Mouse (Mus musculus): ENCODE measurements around the gene Gm10282. TPM values are rescaled to one million over a fixed set of nuclear protein-coding genes. Genes with fewer than 3 reads are reported as not detected.

Gene Gm10282
- polyA plus RNA-seq, 1 experiment = 6.4 TPM

GRCm38 (mm10) chr8:72300654-72301400 is 4.2 kb downstream of the Gm10282 start:
- DNase-seq (ENCODE audit: extremely low spot score in 1 of 2, low spot score in 1 of 2) = no peak

DNA sequence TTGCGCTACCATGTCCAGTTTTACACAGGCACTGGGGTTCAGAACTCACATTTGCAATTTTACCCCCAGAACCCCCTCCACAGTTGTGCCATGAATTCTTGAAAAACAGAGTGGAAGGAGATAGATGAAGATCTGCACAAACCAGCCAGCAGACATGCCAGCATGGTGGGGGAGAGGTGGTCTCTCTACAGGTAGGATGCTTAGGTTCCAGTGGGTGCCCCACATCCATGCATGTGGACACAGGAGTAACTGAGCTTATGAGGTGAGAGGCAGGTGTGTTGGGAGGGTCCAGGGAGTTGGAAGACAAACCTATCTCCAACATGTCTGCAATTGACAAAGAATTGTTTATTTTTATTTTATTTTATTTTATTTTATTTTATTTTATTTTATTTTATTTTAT is 6.1 kb downstream of the Gm10282 start:
- no peak for DNase-seq (ENCODE audit: extremely low spot score in 1 of 2, low spot score in 1 of 2)

GRCm38 (mm10) chr8:72296561-72296960 is 8.5 kb downstream of the Gm10282 start:
- DNase-seq (ENCODE audit: extremely low spot score in 1 of 2, low spot score in 1 of 2) = no peak

DNA sequence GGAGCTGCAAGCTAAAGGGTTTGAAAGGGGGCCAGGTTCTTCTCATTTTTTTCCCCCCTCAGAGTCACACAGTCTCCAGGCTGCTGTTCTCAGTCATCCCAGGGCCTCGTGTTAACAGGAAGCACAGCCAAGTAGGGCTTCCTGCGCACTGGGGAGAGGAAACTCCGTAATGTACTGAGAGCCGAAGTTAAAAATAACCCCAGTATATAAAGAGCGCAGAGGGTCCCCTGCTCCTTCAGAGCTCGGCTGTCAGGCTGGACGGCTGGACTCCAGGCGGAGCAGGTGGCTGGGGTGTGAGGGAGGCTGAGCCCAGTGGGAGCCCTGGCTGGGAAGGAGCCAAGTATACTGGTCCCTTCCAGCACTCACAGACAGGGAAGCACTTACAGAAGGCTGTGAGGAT is 9.4 kb downstream of the Gm10282 start:
- peak; percentile 55 to 63 for DNase-seq (ENCODE audit: extremely low spot score in 1 of 2, low spot score in 1 of 2)

DNA sequence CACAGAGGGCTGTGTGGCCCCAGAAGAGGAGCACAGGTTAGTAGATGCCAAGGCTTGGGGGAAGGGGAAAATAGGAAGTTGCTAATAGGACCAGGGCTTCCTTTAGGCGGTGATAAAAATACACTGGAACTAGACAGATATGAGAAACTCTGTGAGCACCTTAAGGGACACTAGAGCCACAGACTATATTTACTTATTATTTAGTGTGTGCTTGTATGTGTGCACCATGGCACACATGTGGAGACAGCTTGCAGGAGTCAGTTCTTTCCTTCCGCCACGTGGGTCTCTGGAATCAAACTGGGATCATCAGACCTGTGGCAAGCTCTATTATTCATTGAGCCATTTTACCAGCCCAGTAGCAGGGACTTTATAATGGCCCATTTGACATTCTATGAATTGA is 9.9 kb downstream of the Gm10282 start:
- DNase-seq (ENCODE audit: extremely low spot score in 1 of 2, low spot score in 1 of 2) = no peak

GRCm38 (mm10) chr8:72293309-72293708 is 11.8 kb downstream of the Gm10282 start:
- DNase-seq (ENCODE audit: extremely low spot score in 1 of 2, low spot score in 1 of 2) = no peak

GRCm38 (mm10) chr8:72291104-72291503 is 14.0 kb downstream of the Gm10282 start:
- no peak for DNase-seq (ENCODE audit: extremely low spot score in 1 of 2, low spot score in 1 of 2)

- no peak for DNase-seq (ENCODE audit: extremely low spot score in 1 of 2, low spot score in 1 of 2)
Measured at GRCm38 (mm10) chr8:72289051-72289450, 16.0 kb downstream of the Gm10282 start.

DNA sequence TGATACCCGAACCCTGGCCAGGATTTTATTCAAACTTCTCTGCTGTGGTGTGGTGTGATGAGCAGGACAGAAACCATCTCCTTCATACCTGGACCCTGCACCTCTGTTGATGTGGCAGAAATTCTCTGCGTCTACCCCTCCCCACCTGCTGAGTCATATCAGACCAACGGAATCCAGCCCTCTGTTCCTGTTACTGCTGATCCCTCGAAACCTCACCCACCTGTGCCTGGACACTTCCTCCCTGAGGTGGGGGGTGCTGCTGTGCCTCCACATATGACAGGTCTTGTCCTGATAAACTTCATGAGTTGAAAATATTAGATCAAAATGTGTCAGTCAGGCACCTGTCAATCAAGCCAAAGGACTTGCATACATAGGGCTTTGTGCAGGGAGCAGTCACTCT is 19.8 kb downstream of the Gm10282 start:
- no peak for DNase-seq (ENCODE audit: extremely low spot score in 1 of 2, low spot score in 1 of 2)

- no peak for DNase-seq (ENCODE audit: extremely low spot score in 1 of 2, low spot score in 1 of 2)
Measured at GRCm38 (mm10) chr8:72281634-72282033, 23.4 kb downstream of the Gm10282 start.

- no peak for DNase-seq (ENCODE audit: extremely low spot score in 1 of 2, low spot score in 1 of 2)
Measured at GRCm38 (mm10) chr8:72279151-72279550, 25.9 kb downstream of the Gm10282 start.

DNA sequence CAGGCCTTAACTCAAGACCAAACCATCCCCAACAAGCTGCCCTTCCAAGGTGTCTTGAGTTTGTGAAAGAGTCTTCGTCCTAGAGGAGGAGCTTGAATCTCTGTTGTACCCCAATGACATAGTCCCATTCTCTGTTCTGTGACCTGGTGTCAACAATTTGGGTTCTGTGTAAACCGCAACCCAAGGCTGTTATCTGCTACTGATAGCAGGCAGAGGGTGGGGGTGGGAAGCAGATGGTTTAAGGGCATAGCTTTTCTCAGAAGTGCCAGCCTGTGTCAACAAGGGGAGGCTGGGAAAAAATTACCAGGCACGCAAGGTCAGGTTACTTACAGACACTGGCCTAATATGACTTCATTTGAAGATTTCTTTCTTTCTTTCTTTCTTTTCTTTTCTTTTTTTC is 27.8 kb downstream of the Gm10282 start:
- DNase-seq (ENCODE audit: extremely low spot score in 1 of 2, low spot score in 1 of 2) = no peak

- no peak for DNase-seq (ENCODE audit: extremely low spot score in 1 of 2, low spot score in 1 of 2)
Measured at GRCm38 (mm10) chr8:72273807-72274206, 31.3 kb downstream of the Gm10282 start.

DNA sequence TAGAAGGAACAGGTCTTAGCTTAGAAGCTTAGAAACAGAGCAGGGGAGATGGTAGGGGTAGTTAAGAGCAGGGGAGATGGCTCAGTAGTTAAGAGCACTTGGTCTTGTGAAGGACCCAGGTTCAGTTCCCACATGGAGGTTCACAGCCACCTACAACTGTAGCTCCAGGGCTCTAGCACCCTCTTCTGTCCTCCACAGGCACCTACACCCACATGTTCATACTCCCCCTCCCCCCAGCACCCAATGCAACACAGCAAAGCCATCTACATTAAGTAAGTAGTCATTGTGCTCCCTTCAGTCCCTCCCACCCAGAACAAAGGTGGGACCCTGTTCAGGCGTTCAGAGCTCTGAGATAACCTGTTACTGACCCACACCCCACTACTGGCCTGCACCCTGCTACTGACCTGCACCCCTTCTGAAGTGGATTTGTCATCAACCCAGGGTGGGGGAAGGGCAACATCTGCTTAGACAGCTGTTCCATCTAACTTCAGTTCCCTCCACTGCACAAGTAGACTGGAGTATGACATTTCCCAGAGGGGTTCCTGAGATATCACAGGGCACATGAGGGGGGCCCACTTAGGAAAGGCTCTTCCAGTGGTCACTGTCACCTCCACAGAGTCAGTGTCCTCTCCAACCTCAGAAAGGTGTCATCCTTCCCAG is 31.8 kb downstream of the Gm10282 start:
- DNase-seq (ENCODE audit: extremely low spot score in 1 of 2, low spot score in 1 of 2) = no peak

DNA sequence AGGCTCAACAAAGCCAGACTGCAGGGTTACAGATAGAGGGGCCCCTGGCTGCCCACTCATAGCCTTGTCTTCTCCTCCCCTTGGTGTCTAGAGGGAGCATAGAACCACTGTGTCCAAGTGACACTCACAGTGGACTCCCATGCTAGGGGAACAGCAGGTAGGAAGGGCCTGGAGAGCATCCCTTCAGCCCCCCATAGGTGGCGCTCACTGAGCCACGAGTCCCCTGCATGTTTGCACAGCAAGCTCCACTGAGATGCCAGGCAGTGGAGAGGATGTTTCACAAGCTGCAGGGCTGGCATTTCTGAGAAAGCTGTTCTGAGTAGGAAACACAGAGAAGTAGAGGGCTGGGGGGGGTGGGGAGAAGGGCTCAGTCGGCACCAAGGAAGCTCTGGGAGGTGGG is 32.7 kb downstream of the Gm10282 start:
- DNase-seq (ENCODE audit: extremely low spot score in 1 of 2, low spot score in 1 of 2) = peak; percentile 20 to 62

DNA sequence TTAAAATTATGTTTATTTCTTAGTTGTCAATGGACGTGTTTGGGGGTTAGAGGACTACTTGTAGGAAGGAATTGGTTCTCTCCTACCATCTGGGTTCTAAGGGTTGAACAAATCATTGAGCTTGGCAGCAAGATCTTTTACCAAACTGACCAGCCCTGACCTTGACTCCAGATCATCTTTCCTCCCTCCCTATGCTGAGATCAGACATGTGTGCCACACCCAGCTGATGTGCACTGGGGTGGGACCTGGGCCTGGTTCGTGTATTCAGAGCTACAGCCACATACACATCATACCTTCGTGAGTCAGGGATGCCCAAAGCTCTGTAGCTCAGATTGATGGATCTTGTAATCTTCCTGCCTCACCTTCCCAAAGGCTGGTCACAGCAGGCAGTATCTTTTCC is 33.4 kb downstream of the Gm10282 start:
- no peak for DNase-seq (ENCODE audit: extremely low spot score in 1 of 2, low spot score in 1 of 2)

- no peak for DNase-seq (ENCODE audit: extremely low spot score in 1 of 2, low spot score in 1 of 2)
Measured at GRCm38 (mm10) chr8:72271051-72271660, 33.9 kb downstream of the Gm10282 start.

DNA sequence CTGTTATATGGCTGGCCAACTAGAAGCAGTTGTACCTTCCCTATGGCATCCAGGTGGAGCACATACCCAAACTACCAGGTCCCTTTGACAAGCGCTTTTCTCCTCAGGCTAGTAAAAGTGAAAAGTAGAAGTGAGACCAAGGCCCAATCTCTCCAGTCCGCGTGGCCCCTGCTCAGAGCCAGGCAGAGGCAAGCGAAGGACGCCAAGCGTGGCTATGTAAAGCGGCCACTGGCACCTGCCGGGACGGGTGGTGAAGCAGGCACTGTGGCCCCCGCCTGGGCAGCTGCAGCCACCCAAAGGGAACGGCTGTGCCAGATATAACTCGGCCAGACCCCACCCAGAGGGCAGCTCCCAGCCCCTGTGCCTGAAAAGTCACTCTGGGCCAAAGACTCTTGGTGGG is 34.5 kb downstream of the Gm10282 start:
- DNase-seq (ENCODE audit: extremely low spot score in 1 of 2, low spot score in 1 of 2) = no peak

DNA sequence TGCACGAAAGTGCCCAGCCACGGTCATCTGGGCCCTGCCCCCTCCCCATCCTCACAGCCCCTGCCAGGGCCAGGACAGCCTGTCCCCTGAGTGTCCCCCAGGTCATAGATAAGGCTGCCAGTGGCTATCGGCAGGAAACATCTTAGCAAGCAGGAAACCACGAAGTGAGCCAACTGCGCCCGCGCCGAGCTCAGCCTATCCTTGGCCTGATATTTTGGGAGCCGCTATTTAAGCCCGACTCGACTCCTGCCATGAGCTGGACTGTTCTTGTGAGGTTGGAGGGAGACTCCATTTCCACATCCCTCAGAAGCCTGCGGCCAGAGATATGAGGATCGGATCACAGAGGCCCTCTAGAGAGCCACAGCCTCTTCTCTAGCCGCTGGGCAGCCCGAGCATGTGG is 36.7 kb downstream of the Gm10282 start:
- DNase-seq (ENCODE audit: extremely low spot score in 1 of 2, low spot score in 1 of 2) = peak in 1 of 2 experiments; percentile 8

- no peak for DNase-seq (ENCODE audit: extremely low spot score in 1 of 2, low spot score in 1 of 2)
Measured at GRCm38 (mm10) chr8:72267106-72267505, 38.0 kb downstream of the Gm10282 start.

- DNase-seq (ENCODE audit: extremely low spot score in 1 of 2, low spot score in 1 of 2) = no peak
Measured at GRCm38 (mm10) chr8:72266671-72267070, 38.4 kb downstream of the Gm10282 start.

DNA sequence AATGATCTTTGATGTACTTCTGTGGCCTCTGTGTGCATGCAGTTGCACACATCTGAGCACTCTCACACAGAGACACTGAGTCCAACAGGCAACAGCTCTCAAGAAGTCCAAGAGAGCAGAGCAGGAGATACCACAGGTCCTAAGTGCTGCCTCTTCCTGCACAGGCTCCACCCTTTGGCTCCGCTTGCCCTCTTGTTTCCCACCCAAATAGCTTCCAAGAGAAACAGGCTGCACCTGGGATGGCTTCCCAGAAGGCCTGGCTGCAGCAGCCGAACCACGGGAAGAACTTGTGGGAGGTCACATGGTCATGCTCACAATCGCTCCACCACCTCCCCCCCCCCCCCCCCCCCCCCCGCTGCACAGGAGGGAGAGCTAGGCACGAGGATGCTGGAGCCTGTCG is 39.7 kb downstream of the Gm10282 start:
- DNase-seq (ENCODE audit: extremely low spot score in 1 of 2, low spot score in 1 of 2) = no peak
